Mouse (Mus musculus): ENCODE data around the gene Cdh23. TPM values are rescaled to one million over a fixed set of nuclear protein-coding genes. Genes with fewer than 3 reads are reported as not detected.

The Cdh23 gene
- polyA plus RNA-seq, 1 experiment from 2014 or later: 0.53 TPM

- H3K9me3 ChIP-seq: no peaks in the 10 kb centered on the region
- 8% methylated on average over 14 of the region's 14 CpGs for WGBS
- no peak for DNase-seq (ENCODE audit: low spot score)
Observed at GRCm38 (mm10) chr10:60536098-60536811, 160.0 kb downstream of the Cdh23 start.

DNA sequence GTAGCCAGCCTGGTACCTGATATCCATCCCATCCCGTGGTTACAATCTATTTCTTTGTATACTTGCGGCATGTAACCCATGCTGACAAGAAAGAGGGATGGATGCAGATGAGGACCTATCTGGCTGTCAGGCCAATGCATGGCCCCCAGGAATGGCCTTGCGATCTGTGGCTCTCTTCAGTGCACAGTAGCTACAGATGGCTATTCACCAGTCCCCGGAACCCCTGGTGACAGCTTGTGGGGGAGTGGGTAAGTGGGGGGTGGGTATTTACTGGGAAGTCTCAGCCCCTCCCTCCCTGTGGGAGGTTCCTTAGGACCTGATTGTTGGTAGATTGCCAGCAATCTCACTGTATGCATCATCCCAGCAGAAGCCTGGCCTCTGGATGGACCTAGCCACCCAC is 163.8 kb downstream of the Cdh23 start:
- no peaks in the 10 kb centered on the region for H3K36me3 ChIP-seq
- no peak overlapping the region for H3K27ac ChIP-seq
- whole genome bisulfite sequencing: 59% methylated on average over 4 of the region's 4 CpGs
- peaks cover 44% of the 10 kb centered on the region for H3K27me3 ChIP-seq (ENCODE audit: insufficient read depth, poor library complexity, severe bottlenecking)
- H3K4me1 ChIP-seq: 0 out of 2 replicates have a peak, but pooled peaks cover 7% of the 10 kb centered on the region
- DNase-seq (ENCODE audit: low spot score): no peak
- no peak overlapping the region for H3K4me3 ChIP-seq
- H3K9me3 ChIP-seq: no peaks in the 10 kb centered on the region

More at GRCm38 (mm10) chr10:60536098-60536811, 160.0 kb downstream of the Cdh23 start:
- Histone ChIP-seq H3K27ac (no peak overlapping the region), H3K27me3 (ENCODE audit: insufficient read depth, poor library complexity, severe bottlenecking) (peaks cover 35% of the 10 kb centered on the region), H3K36me3 (no peaks in the 10 kb centered on the region), H3K4me3 (peak overlapping the region; percentile 29; the same call in 1 of the 2 replicates), H3K4me1 (0 out of 2 replicates have a peak, but pooled peaks cover 7% of the 10 kb centered on the region)

- H3K9me3 ChIP-seq: no peaks in the 10 kb centered on the region
- no peak for DNase-seq (ENCODE audit: low spot score)
- H3K36me3 ChIP-seq: no peaks in the 10 kb centered on the region
- H3K27ac ChIP-seq: no peak overlapping the region
- H3K4me3 ChIP-seq: no peak overlapping the region
- H3K4me1 ChIP-seq: 0 out of 2 replicates have a peak, but pooled peaks cover 3% of the 10 kb centered on the region
- 15% methylated on average over 2 of the region's 2 CpGs for WGBS
- peaks cover 46% of the 10 kb centered on the region for H3K27me3 ChIP-seq (ENCODE audit: insufficient read depth, poor library complexity, severe bottlenecking)
Observed at GRCm38 (mm10) chr10:60531349-60531748, 164.9 kb downstream of the Cdh23 start.

- DNase-seq (ENCODE audit: low spot score): no peak
- Histone ChIP-seq H3K27ac (no peak overlapping the region), H3K4me3 (no peak overlapping the region), H3K4me1 (no peaks in the 10 kb centered on the region), H3K36me3 (no peaks in the 10 kb centered on the region), H3K27me3 (ENCODE audit: insufficient read depth, poor library complexity, severe bottlenecking) (peaks cover 53% of the 10 kb centered on the region), H3K9me3 (no peaks in the 10 kb centered on the region)
- 64% methylated on average over 10 of the region's 10 CpGs for WGBS
Observed at GRCm38 (mm10) chr10:60530633-60531032, 165.7 kb downstream of the Cdh23 start.

DNA sequence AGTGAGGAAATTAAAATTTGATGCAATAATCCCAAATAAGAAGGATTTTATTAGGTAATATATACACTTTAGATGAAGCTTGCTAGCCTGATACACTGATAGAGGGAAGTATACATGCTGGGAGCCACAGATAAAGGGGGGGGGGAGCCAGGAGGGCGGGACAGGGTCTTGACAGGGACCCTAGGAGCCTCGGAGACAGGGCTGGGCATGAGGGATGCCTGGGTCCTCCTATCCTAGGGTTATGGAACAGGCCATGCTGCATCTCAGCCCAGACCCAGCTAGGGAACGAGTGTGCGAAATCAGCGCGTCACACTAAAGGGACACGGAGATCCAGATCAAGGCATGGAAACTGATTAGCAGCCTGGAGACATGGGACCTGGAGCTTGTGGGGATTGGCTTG is 168.3 kb downstream of the Cdh23 start:
- no peaks in the 10 kb centered on the region for H3K36me3 ChIP-seq
- no peak overlapping the region for H3K27ac ChIP-seq
- DNase-seq (ENCODE audit: low spot score): no peak
- no peaks in the 10 kb centered on the region for H3K9me3 ChIP-seq
- 73% methylated on average over 7 of the region's 7 CpGs for WGBS
- peaks cover 55% of the 10 kb centered on the region for H3K27me3 ChIP-seq (ENCODE audit: insufficient read depth, poor library complexity, severe bottlenecking)
- no peak overlapping the region for H3K4me3 ChIP-seq
- H3K4me1 ChIP-seq: no peaks in the 10 kb centered on the region

- H3K36me3 ChIP-seq: no peaks in the 10 kb centered on the region
- DNase-seq (ENCODE audit: low spot score): no peak
- WGBS: 80% methylated on average over 8 of the region's 8 CpGs
Observed at GRCm38 (mm10) chr10:60525081-60525480, 171.2 kb downstream of the Cdh23 start.

GRCm38 (mm10) chr10:60516286-60516685 is 180.0 kb downstream of the Cdh23 start:
- Histone ChIP-seq H3K4me1 (no peaks in the 10 kb centered on the region), H3K9me3 (no peaks in the 10 kb centered on the region), H3K36me3 (no peaks in the 10 kb centered on the region), H3K4me3 (no peak overlapping the region), H3K27me3 (ENCODE audit: insufficient read depth, poor library complexity, severe bottlenecking) (peaks cover 11% of the 10 kb centered on the region; the same call in 1 of the 2 replicates), H3K27ac (no peak overlapping the region)
- WGBS: 81% methylated on average over 11 of the region's 11 CpGs
- DNase-seq (ENCODE audit: low spot score): no peak

More at GRCm38 (mm10) chr10:60525081-60525480, 171.2 kb downstream of the Cdh23 start:
- no peak overlapping the region for H3K4me3 ChIP-seq
- no peaks in the 10 kb centered on the region for H3K9me3 ChIP-seq
- H3K4me1 ChIP-seq: no peaks in the 10 kb centered on the region
- H3K27me3 ChIP-seq (ENCODE audit: insufficient read depth, poor library complexity, severe bottlenecking): peaks cover 60% of the 10 kb centered on the region
- H3K27ac ChIP-seq: no peak overlapping the region

- no peaks in the 10 kb centered on the region for H3K36me3 ChIP-seq
- 32% methylated on average over 4 of the region's 4 CpGs for WGBS
- no peak overlapping the region for H3K27ac ChIP-seq
- peaks cover 13% of the 10 kb centered on the region for H3K4me1 ChIP-seq
- DNase-seq (ENCODE audit: low spot score): no peak
- H3K9me3 ChIP-seq: no peaks in the 10 kb centered on the region
- peaks cover 44% of the 10 kb centered on the region for H3K27me3 ChIP-seq (ENCODE audit: insufficient read depth, poor library complexity, severe bottlenecking)
- H3K4me3 ChIP-seq: no peak overlapping the region
Observed at GRCm38 (mm10) chr10:60498538-60498937, 197.8 kb downstream of the Cdh23 start.

DNA sequence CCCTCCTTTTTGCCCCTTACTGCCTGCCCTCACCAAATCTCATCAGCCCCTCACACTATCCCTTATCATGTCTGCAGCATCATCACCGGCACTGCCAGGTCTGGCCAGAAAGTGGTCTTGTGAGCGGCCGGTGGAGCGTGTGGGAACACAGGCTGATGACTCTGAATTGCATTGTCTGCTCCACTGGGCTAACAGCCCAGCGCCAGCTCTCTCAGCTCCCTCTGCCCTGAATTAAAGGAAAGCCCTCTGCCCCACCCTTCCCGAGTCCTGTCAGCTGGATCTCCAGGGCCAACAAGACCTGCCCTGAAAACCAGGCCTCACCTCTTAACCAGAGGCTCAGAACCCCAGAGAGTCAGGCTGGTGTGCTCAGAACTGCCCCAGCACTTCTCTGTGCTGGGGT is 201.2 kb downstream of the Cdh23 start:
- Histone ChIP-seq H3K36me3 (no peaks in the 10 kb centered on the region), H3K4me1 (peaks cover 13% of the 10 kb centered on the region), H3K4me3 (no peak overlapping the region), H3K27me3 (ENCODE audit: insufficient read depth, poor library complexity, severe bottlenecking) (peaks cover 45% of the 10 kb centered on the region), H3K9me3 (no peaks in the 10 kb centered on the region), H3K27ac (no peak overlapping the region)
- WGBS: 18% methylated on average over 6 of the region's 6 CpGs
- DNase-seq (ENCODE audit: low spot score): no peak

GRCm38 (mm10) chr10:60491538-60491937 is 204.8 kb downstream of the Cdh23 start:
- H3K36me3 ChIP-seq: no peaks in the 10 kb centered on the region
- no peaks in the 10 kb centered on the region for H3K9me3 ChIP-seq
- H3K27ac ChIP-seq: no peak overlapping the region
- peaks cover 10% of the 10 kb centered on the region for H3K4me1 ChIP-seq
- H3K4me3 ChIP-seq: no peak overlapping the region
- no peak for DNase-seq (ENCODE audit: low spot score)
- H3K27me3 ChIP-seq (ENCODE audit: insufficient read depth, poor library complexity, severe bottlenecking): peaks cover 39% of the 10 kb centered on the region
- WGBS: 56% methylated on average over 2 of the region's 2 CpGs

DNA sequence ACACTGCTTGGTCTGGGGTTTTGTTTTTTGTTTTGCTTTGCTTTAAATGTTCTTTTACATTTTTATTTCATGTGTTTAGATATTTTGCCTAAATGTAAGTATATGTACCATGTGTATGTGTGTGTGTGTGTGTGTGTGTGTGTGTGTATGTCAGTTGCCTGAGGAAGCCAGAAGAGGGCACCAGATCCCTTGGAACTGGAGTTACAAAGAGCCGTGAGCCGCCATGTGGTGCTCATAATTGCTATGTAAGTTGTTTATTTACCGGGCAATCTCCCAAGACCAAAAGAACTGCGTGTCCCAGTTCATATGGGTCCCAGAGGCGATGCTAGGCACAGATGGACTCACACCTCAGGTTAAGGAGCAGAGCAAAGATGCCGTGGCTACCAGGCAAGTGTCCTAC is 214.9 kb downstream of the Cdh23 start:
- H3K4me1 ChIP-seq: no peaks in the 10 kb centered on the region
- H3K4me3 ChIP-seq: no peak overlapping the region
- no peaks in the 10 kb centered on the region for H3K36me3 ChIP-seq
- H3K27ac ChIP-seq: no peak overlapping the region
- no peaks in the 10 kb centered on the region for H3K9me3 ChIP-seq
- DNase-seq (ENCODE audit: low spot score): no peak
- peaks cover 20% of the 10 kb centered on the region for H3K27me3 ChIP-seq (ENCODE audit: insufficient read depth, poor library complexity, severe bottlenecking)
- WGBS: 87% methylated on average over 6 of the region's 6 CpGs

DNA sequence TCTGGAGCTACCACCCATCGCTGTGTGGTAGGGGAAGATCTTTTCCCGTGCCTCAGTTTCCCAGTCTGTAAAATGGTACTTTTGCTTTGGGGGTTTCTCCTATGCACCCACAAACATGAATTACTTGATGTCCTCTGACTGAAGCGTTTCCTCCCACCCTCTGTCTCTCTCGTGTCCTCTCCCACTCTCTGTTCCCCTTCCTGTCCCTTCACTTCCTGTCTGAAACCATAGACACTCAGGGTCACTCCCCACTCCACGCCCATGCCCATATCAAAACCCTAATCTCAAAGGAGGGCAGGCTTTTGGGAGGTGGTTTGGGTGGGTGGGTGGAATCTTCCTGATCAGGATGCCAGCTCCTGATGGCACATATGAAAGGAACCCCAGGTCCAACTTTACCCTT is 221.7 kb downstream of the Cdh23 start:
- H3K27me3 ChIP-seq (ENCODE audit: insufficient read depth, poor library complexity, severe bottlenecking): peaks cover 76% of the 10 kb centered on the region
- WGBS: 67% methylated on average over 5 of the region's 5 CpGs
- DNase-seq (ENCODE audit: low spot score): no peak

GRCm38 (mm10) chr10:60473782-60474322 is 222.4 kb downstream of the Cdh23 start:
- Histone ChIP-seq H3K4me1 (no peaks in the 10 kb centered on the region), H3K27me3 (ENCODE audit: insufficient read depth, poor library complexity, severe bottlenecking) (peaks cover 77% of the 10 kb centered on the region), H3K36me3 (no peaks in the 10 kb centered on the region), H3K4me3 (no peak overlapping the region), H3K9me3 (no peaks in the 10 kb centered on the region), H3K27ac (no peak overlapping the region)
- DNase-seq (ENCODE audit: low spot score): no peak
- WGBS: 42% methylated on average over 9 of the region's 9 CpGs

More for the DNA sequence above, 221.7 kb downstream of the Cdh23 start:
- H3K4me3 ChIP-seq: no peak overlapping the region
- H3K4me1 ChIP-seq: no peaks in the 10 kb centered on the region
- H3K36me3 ChIP-seq: no peaks in the 10 kb centered on the region
- no peak overlapping the region for H3K27ac ChIP-seq
- no peaks in the 10 kb centered on the region for H3K9me3 ChIP-seq
